In the genomic region with DNA sequence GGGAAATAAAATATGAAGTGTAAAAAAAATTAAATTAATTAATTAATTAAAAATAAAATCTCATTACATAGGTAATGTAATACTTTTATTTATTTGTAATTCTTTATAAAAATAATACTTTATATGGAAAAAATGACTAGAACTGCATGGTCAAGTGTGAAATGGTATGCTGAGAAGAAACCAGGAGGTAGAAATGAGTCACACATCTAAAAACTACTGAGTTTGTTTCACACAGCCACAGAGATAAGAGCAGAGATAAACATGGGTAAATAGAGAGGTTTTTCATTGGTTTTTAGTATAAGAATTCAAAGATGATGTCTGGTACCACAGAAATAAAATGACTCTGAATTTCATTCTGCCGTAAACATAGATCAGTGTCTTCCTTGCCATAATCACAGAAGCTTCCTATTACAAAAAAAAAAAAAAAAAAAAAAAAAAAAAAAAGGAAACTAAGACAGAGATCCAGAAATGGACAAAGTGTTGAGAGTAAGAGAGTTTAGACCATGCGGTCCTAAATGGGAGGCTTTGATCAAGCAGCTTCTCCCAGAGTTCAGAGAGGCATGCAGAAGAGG, we compare ENCODE assay signal across 12 mouse cellular contexts.
"Had no signal": no experiment of that assay in that cellular context is flagged by ENCODE, and none has a peak within 500 bp of the region (broad histone marks: within the 10 kb centered on the region; RNA-seq: fewer than 3 reads in every experiment).

No protein-coding gene starts in this region.

- H3K27ac ChIP-seq: kidney, postnatal 0 days; layer of hippocampus, adult 2 months; liver, embryonic 13.5 days; midbrain, embryonic 15.5 days; neural tube, embryonic 12.5 days had no signal

- H3K4me3 ChIP-seq: layer of hippocampus, adult 2 months; liver, embryonic 13.5 days; midbrain, embryonic 15.5 days; neural tube, embryonic 12.5 days had no signal

- H3K27me3 ChIP-seq: liver, embryonic 13.5 days; midbrain, embryonic 15.5 days; neural tube, embryonic 12.5 days had no signal

- DNase-seq: kidney, adult 2 months; kidney, postnatal 25 days; liver, embryonic 13.5 days; lung, adult 2 months; lung, postnatal 14 days; lung, postnatal 4 days; thymus, adult 18-20 months; thymus, postnatal 36 days had no signal

- H3K36me3 ChIP-seq: liver, embryonic 13.5 days; midbrain, embryonic 15.5 days; neural tube, embryonic 12.5 days had no signal

- H3K4me1 ChIP-seq: liver, embryonic 13.5 days; midbrain, embryonic 15.5 days; neural tube, embryonic 12.5 days had no signal

- ATAC-seq: midbrain, embryonic 15.5 days had no signal

- H3K9ac ChIP-seq: liver, embryonic 13.5 days; midbrain, embryonic 15.5 days; neural tube, embryonic 12.5 days had no signal
